Mouse (Mus musculus) neural tube, embryonic 10.5 days (tissue): ENCODE results near the gene Tmem131l.
"Not testable (repeated sequence)": the region's sequence is repeated elsewhere in the genome, so short reads cannot be mapped to it uniquely, and the experiment has no call there.

Source experiments
- DNase-seq: peaks from one replicate; pipeline ENCODE4 v3.0.0-alpha.2; 2017; ENCODE audit warnings: low spot score; ENCODE audit errors: extremely low spot score

Gene Tmem131l

DNA sequence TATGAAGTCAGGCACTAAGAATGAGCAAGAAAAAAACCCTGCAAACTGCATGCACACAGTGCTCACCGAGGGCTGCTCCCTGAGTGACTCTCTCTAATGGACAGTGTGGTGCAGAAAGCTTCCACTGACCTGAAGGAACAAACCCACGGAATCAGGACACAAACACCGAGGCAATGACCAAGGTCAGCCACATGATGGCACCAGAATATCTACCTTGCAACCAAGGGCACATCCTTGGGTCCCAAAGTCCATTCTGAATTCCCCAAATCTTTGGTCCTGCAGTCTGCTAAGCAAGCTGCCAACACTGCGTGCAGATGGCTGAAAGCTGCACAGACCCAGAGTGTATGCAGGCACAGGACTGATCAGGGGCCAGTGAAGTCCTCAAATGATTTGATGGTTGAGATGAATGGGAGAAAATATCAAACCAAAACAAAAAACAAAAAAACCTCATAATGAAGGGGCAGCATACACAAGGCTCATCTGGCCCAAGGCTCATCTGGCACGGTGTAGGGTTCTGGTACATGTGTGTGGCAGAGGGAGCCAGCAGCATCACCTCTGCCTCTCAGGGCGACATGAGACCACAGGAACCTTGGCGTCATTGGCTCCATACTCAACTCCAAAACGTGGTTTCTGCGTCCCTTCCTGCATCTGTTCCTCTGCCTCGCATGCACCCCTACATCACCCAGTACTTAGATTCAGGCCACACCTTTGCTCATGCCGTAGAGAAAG is 124.0 kb downstream of the Tmem131l start:
- peak; percentile 27 for DNase-seq

DNA sequence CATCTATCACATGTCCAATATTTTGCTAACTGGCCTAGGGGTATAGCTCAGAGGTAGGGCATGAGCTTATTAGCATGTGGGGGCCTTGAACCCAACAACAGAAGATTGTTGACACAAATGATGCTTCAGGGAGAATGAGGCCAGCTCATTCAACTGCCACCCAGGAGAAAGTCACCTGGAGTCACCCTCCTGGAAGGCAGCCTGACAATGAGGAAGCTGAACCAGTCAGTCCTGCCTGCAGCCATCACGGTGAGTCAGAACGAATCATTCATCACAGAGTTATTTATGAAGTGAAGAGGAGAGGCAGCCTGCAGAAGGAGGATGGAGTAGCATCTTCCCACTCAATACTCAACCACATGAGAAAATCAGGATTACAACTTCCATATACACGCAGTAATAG is 124.9 kb downstream of the Tmem131l start:
- DNase-seq = no peak

DNA sequence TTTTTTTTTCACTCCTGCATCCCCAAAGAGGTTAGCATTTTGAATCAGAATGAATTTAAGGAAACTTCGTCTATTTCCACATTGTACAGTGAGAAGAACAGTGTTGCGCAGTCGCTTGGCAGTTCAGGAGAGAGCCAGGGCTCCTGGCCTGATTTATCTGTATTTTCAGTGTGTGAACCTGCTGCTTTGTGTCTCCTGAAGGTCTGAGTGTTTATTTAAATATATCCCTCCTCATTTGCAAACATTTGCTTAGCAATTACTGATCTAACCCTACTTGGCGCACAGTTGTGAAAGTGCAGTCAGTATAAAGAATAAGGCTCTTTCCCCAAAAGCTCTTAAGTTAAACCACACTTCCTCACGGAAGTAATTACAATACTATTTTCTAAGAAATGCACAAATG is 129.3 kb downstream of the Tmem131l start:
- no peak for DNase-seq

DNA sequence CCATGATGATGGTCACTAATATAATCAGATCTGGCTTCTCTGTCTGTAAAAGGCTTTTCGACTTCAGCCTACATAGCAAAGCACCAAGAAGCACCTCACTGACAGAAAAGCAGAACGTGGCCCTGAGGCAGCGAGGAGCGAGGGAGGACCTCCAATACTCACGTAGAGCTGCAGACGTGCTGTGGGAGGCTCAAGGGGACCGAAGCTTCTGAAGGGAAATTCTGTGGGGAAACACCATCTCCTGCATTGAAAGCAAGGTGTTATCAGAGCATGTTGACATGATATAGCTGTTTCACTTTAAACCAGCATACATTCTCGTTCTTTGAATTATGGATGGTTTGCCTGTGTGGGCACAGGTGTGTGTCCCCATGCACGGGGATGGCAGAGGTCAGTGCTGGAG is 133.8 kb downstream of the Tmem131l start:
- DNase-seq = no peak

DNA sequence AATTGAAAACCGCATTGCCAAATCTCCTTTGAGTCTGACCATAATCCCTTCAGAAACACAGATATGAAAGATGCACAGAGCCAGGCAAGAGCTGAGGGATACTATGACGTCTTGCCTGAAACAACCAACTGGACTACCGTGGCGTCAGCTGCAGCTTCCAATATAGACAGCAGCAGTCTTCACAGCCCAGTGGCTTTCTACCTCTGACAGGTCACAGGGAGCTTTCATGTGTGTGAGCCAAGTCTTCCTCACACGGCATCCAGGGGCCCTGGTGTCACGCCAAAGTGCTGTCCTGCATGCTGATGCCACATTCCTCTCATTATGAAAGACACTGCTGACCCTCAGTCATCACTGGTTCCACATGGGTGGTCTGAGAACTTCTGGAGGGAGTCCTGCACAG is 134.8 kb downstream of the Tmem131l start:
- DNase-seq = no peak

DNA sequence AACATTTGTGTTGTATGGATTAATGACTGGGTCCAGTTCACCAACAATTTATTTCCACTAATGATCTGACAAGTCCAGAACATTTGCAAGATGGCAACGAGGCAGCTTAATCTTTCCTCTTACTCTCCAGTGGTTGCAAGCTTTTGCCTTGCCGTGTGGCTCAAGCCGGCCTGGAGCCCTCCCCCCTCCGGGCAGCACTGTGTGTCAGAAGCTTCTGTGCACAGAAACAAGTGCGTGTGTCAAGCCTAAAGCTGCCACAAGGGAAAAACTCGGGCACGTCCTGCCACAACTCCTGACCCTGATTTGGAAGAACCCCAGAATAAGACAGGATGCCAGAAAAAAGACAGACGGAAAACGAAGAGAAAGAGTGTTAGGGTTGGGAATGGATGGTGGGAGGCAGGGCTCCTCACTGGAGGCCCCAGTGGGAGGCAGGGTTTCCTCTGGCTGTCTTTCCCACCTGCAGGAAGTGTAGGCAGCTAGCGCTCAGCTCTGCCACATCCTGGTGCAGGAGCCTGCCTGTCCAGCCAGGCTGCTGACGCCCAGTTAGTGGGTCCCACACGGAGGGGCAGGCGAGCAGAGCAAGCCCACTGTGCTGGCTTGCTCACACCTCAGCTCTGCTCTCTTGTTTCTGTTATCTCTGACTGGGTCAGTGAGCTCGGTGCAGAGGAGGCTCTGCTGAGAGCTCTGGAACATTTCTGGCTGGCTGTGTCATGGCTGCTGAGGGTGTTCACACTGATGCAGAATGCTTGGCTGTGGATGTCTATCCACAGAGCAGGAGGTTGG is 135.6 kb downstream of the Tmem131l start:
- DNase-seq = no peak

DNA sequence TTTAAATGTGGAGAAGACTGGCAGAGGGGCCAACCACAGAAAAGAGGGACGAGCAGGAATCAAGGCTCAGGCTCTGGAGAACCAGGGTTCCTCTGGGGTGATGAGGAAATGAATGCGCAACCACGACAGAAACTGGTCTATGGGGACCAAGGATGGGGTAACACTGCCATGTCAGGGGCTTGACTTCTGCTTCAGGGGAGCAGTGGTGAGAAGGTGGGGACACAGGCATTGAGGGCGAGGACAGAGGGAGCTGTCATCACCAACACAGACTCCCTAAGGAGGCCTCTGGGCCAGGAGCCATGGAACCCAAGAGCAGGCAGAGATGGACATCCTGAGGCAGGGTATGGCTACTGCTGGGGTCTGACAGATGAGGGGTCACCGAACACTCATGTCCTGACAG is 137.0 kb downstream of the Tmem131l start:
- DNase-seq = no peak

DNA sequence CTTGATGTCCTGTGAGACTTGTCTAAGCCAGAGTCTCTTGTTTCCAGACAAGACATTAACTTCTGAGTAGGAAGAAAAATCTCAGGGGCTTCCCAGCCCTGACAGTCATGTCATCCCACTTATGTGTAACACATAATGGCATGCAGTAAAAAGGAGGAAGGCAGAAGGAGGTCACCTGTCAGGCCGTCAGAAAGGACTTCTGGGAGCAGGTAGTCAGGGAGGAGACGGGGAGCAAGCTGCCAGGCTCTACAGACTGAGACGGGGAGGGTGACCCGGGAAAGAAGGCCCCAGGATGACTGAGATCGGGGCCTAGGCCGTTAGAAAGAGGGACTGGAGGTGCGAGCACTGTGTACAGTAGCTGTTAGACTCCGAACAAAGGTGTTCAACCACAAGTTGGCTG is 137.5 kb downstream of the Tmem131l start:
- DNase-seq = no peak

DNA sequence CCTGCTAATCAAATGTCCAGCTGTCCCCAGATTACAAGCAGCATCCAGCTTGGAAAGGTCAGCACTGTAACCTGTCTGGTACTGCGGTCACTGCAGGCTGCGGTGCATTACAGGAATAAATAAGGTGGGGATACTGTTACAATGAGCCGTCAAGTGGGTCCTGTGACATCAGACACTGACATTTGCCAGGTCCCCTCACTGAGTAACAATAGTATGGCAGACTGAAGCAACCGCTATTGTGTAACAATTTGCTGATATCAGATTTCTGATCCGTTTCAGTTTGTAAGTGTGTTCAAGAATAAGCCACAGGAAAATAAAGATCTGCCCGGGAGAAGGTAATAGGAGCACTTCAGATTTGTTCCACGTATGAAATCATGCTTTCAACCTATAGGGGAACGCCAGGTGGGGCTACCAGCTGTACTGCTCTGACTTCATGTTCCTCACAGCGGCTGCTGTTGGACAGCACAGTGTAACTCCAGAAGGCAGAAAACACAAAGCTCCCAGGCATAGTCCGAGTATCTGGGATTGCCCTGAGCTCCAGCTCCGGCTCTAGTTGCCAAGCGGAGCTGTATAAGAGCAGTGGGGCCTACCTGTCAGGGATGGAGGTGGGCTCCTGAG is 139.1 kb downstream of the Tmem131l start:
- DNase-seq = no peak

DNA sequence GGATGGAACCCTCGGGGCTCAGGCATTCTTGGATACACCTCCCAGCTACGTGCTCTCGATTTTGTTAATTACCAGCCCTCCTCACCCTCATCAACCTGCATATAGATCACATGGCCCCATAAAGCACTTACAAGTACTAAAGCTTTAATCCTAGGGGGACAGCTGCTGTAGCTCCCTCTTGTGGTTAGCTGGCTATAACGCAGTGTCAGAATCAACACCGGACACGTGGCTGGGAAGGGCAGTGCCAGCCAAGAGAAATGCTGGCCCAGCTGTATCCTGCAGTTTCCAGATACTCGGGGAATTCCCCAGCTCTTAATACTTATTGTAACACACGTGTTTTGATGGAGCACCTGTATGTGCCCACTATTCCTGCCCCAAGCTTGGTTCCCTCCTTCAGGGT is 140.4 kb downstream of the Tmem131l start:
- DNase-seq = peak; percentile 36

DNA sequence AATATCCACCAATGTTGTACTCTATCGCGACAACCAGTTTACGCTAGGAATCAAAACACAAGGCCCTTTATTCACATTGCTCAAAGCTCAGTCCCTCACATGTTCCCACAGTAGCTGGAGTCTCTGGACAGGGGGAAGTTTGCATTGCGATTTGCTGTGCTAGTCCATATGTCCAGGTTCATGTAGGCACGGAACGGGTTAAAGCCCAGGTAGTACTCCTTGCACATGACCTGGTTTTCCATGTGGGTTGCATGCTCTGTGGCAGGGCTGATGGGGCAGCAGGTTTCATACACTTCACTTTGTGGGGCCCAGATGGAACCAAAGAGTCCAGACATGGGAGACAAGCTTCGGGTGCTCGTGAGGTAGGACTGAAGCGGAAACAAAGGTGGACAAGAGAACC is 141.7 kb downstream of the Tmem131l start:
- no peak for DNase-seq

DNA sequence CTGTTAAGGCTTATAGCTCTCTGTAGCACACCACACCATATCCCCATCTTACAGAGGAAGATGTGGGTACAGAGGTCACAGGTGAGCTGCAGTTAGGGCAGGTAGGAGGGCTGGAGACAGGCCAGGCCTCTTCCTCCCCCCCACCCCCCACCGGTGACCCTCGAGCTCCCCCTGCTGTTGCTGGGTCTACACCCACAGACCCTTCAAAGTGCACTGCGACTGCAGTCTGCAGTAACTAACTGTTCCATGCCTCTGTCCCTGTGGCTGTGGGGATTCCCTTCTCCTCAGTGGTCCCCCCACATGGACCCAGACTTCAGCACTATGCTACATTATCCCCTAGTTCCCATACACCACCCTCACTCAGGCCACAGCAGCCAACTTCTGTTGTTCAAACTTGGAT is 144.2 kb downstream of the Tmem131l start:
- DNase-seq = no peak

DNA sequence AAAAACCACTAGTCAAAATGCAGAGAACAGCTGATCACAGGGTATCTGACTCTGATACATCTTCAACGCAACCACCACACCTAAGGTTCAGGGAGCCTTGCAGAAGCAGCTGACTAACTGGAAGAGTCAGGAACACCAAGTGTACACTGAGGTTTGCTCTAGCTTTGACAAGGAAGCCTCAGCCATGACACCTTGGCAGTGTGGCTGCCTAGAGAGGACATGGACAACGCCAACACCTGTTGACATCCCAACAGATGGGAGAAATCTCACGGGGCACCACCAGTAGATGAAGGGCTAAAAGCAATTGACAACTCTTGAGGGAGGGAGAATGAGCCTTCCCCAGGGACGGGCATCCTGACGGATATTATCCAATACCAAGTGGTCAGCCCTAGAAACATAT is 144.9 kb downstream of the Tmem131l start:
- DNase-seq = no peak

DNA sequence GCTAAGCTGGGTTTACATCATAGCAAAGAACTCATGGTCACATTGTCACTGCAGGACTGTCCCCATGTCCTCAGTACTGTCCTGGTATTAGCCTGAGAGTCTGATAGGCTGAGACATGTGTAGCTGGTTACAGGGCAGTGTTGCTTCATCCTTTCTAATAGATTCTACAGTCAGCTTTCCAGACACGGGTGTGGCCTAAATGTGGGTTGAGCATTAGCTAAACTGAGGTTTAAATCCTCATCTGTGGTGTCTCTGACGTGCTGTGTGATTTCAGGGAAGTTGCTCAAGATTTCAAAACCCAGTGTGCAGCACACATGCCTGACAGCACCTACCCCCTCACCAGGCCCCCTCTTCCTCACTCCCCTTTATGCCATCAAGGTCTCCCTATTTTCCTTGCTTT is 154.8 kb downstream of the Tmem131l start:
- no peak for DNase-seq

DNA sequence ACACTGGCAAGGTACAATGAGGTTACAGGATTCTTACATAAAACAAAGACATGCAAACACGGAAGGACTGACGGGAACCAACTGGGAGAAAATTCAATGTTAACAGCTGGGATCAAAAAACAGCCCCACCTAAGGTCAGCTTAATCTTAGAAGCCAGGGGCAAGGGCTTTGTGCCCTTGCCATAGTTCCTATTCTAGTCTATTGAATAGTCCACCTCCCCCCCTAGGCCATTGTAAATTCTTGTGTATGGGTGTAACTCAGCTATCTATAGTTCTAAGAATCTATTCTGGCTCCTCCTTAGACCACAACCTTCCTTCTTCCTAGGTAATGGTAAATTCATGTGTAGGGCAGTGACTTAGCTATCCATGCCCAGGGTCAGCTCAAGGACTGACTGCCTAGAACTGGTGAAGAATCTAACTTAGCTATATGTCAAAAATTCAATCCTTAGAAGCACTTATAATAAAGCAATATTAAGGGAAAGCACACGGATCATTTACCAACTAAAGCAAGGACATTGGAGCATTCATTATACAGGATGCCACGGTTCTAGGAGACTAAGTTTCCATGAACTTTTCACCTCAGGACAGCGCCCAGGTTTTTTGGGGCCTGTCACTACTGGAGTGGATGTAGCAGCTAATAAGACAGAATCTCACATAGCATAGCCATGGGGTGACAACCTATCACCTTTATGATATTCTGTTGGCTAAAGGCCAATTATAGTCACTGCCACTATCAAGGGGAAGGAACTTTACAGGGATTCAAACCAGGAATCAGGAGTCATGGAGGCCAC is 160.5 kb downstream of the Tmem131l start:
- DNase-seq = not testable (repeated sequence)

DNA sequence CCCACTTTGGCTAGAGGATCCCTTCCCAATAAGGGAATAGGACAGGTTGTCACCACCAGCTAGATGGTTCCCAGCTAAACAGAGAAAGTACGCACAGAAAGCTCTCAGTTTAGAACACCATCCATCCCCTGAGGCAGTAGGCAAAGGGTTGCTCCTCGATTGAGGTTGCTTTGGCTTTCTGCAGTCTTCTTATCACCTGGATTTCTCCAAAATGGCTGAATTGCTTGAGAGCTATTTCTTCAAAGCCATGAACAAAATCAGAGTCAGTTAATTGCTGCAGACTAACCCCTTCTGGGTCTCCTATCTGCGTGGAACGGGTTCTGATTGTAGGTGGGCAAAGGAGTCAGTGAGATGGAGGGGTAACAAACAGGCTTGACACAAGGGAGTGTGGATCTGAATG is 161.2 kb downstream of the Tmem131l start:
- DNase-seq = no peak

DNA sequence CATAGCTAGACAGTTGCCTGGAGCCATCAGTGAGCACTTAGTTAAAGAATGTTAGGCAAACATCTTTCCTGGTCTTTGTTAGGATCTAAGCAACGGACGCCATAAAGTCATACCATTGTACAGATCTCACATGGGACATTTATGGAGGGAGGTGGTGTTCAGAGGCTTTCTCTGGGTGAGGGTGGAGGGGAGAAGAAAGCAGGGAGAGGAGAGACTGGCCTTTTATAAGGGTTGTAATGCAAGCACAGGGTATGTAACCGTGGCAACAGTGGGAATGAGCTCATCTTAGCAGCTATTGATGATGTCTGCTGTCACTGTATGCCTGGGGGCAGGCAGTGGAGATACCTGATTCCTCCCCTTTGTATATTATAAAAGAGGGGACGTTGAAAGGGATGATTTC is 163.7 kb downstream of the Tmem131l start:
- no peak for DNase-seq

DNA sequence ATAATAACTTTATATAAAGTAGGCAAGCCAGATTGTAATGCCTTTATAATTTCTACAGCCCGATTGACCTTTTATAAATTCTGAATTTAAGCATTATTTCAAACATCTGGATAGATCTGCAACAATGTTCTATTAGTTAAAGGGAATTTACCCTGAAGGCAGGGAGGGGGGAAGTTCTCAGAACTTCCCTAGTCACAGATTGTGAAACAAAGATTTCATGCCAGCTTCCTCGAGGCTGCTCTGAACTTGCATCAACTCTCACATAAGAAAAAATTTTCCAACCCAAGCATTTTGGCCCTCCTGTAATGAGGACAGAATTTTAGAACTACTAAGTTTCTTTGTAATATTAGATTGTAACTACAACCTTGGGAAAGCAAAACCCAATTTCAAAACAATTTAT is 164.9 kb downstream of the Tmem131l start:
- DNase-seq = not testable (repeated sequence)

DNA sequence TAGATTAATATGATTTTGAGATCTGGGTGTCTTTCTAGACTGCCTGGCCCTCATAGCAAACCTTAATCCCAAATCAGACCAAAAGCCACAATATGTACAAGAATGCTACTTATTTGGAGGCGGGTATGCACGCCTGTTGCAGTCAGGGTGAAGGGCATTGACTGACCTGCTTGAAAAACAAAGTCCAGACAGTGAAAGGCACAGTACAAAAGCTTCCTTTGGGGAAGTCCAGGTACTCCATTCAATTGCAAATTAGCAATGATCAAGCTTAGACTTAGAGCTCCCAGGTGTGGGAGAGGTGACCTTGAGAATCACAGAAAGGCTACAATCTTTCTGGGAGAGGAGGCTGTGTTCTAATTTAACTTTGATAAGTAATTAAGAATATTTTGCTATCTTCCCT is 167.1 kb downstream of the Tmem131l start:
- DNase-seq = not testable (repeated sequence)

DNA sequence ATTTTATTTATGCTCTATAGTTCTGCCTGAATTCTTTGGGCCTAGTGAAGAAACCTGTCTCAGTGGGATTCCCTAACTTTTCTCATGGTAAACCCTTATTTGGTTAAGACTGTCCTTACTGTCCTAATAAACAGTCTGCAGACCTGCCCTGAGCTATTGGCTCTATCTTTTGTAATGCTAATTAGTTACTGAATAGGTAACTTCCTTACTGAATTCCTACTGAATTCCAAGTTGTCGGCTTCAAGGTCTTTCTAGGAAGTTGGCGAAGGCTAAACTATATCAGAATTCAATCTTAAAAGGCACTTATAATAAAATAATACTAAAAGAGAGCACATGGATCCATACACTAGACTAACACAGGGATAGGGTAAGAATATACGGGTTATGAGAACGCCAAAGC is 168.0 kb downstream of the Tmem131l start:
- not testable (repeated sequence) for DNase-seq

DNA sequence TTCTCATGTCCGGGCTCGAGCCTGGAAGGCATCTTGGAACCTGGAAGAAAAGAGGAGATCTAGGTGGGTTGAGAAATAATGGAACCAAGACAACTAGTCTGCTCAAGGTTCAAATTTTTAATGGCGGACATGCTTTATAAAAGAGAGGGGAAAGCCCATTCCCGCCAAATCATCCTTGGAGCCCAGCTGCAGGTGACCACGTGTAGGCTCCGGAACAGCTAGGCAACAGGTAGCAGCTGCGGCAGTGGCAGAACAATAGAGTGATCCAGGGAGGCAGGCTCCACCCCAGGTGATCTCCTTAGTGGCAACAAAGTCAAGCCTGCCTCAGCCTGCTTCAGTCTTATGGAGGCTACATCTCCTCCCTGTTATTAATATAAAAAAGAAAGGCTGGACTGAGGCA is 168.4 kb downstream of the Tmem131l start:
- not testable (repeated sequence) for DNase-seq

DNA sequence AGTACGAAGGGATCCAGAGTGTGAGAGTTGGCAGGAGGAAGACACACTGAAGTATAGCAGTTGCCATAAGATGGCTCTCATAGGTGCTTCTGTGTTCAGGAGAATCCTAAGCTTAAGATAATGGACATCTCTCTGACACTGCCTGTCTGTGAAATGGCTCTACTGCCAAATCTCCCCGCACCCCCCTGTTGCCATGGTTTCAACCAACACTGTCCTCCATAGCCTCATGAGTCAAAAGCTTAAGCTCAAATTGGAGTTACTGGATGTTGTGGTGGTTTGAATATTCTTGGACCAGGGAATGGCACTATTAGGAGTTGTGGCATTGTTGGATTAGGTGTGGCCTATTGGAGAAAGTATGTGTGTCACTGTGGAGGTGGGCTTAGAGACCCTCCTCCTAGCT is 170.2 kb downstream of the Tmem131l start:
- no peak for DNase-seq
